Mouse (Mus musculus): ENCODE results near the gene Creb5. TPM values are rescaled to one million over a fixed set of nuclear protein-coding genes. Genes with fewer than 3 reads are reported as not detected.

The Creb5 gene
- polyA plus RNA-seq, 1 experiment from 2014 or later = 4.2 TPM

DNA sequence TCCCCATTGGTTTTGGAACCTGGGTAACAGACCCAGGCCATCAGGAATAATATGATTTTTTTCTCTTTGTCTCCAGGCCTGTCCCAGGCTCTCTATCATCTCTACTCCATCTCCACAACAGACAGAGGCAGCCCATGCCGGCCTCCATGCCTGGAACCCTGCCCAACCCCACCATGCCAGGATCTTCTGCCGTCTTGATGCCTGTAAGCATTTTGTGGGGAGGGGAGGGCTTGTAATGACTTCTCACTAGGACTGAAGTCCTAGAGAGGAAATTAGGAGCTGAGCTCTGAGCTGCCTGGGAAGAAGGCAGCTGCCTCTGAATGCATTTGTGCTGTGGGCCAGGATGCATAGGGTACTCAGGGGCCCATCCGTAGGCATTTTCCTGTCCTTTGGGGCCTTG lies 317.3 kb downstream of the Creb5 start:
- Histone ChIP-seq H3K4me1 (ENCODE audit: control insufficient read depth, insufficient read depth, low read length) (no peaks in the 10 kb centered on the region), H3K9ac (ENCODE audit: low read depth, low read length) (no peak overlapping the region), H3K9me3 (ENCODE audit: control insufficient read depth, low read length) (no peaks in the 10 kb centered on the region), H3K27ac (ENCODE audit: low read depth, low read length) (no peak overlapping the region), H3K36me3 (ENCODE audit: control insufficient read depth, insufficient read depth, low read length) (no peaks in the 10 kb centered on the region), H3K4me2 (replicated peaks; ENCODE audit: low read depth, low read length) (no peak overlapping the region), H3K4me3 (ENCODE audit: low read length) (no peak overlapping the region), H3K27me3 (ENCODE audit: control insufficient read depth, insufficient read depth, low read length) (no peaks in the 10 kb centered on the region; the same call in 1 of the 2 replicates)
- WGBS = 82% methylated on average over 3 of the region's 3 CpGs
- ATAC-seq (ENCODE audit: low FRiP score, low TSS enrichment) = no peak

DNA sequence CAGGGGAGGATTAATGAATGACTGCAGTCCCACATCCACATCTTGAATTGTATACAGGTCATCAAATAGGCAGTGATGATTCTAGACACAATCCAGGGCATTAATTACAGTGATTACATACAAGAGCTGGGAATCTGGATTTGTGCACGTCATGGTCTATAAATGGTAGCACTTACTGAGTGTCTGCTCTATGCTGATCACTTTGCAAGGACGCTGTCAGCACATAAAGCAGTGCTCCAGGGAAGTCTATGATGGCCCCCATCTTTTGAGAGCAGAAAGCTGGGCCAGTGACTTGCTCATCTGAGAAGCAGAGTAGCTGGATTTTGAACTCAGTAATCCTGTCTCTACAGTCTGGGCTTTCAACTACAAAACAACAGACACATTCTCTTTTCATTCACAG lies 318.1 kb downstream of the Creb5 start:
- Histone ChIP-seq H3K9ac (ENCODE audit: low read depth, low read length) (no peak overlapping the region), H3K4me3 (ENCODE audit: low read length) (no peak overlapping the region)
- ATAC-seq (ENCODE audit: low FRiP score, low TSS enrichment) = no peak

DNA sequence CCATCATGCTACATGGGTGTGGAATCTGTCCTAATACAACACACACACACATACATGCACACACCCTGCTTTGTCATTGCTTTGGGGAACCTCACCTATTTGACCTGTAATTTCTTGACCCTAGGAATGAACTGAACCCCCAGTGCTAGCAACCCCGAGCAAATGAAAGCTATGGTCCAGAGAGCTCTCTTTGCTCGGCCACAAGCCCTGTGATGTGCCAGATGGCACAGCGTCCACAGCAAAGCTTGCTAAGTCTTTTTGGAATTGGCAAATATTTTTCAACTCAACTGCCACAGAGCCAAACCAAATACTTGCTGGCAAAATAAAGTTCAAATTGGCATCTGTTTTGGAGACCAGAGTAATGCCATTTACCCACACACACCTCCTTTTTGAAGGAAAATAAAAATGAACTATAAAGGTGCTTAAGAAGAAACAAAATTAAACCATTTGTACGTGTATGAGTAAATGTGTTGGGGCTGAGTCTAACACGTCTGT lies 324.4 kb downstream of the Creb5 start:
- no peak overlapping the region for H3K27ac ChIP-seq (ENCODE audit: low read depth, low read length)
- no peak overlapping the region for H3K9ac ChIP-seq (ENCODE audit: low read depth, low read length)
- H3K9me3 ChIP-seq (ENCODE audit: control insufficient read depth, low read length) = no peaks in the 10 kb centered on the region
- H3K4me1 ChIP-seq (ENCODE audit: control insufficient read depth, insufficient read depth, low read length) = peaks cover 11% of the 10 kb centered on the region; the same call in 1 of the 2 replicates
- no peak overlapping the region for H3K4me2 ChIP-seq (replicated peaks; ENCODE audit: low read depth, low read length)
- H3K27me3 ChIP-seq (ENCODE audit: control insufficient read depth, insufficient read depth, low read length) = peaks cover 3% of the 10 kb centered on the region
- H3K36me3 ChIP-seq (ENCODE audit: control insufficient read depth, insufficient read depth, low read length) = no peaks in the 10 kb centered on the region
- 89% methylated on average over 5 of the region's 5 CpGs for WGBS
- no peak for ATAC-seq (ENCODE audit: low FRiP score, low TSS enrichment)
- no peak overlapping the region for H3K4me3 ChIP-seq (ENCODE audit: low read length)

More for the DNA sequence above, 318.1 kb downstream of the Creb5 start:
- Histone ChIP-seq H3K9me3 (ENCODE audit: control insufficient read depth, low read length) (no peaks in the 10 kb centered on the region), H3K4me2 (replicated peaks; ENCODE audit: low read depth, low read length) (no peak overlapping the region), H3K27ac (ENCODE audit: low read depth, low read length) (no peak overlapping the region), H3K27me3 (ENCODE audit: control insufficient read depth, insufficient read depth, low read length) (no peaks in the 10 kb centered on the region; the same call in 1 of the 2 replicates), H3K36me3 (ENCODE audit: control insufficient read depth, insufficient read depth, low read length) (no peaks in the 10 kb centered on the region), H3K4me1 (ENCODE audit: control insufficient read depth, insufficient read depth, low read length) (no peaks in the 10 kb centered on the region)
- 88% methylated on average over 2 of the region's 2 CpGs for WGBS

DNA sequence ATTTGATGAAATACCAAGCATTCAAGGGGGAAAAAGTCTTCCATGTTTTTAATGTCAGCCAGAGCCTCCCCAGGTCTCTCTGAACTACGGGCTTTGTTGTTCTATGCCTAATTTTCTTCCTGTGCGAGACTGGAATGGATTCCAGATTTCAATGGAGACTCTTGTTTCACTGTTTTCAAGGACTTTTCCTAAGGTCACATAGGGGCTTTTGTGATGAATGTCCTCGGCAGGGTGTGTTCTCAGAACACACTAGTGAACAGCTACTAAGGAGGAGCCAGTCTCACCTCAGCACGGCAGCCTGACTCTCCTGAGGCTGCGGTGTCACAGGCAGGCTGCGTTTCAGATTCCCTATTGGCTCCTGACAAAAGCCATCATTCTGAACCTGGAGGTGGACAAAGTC lies 325.6 kb downstream of the Creb5 start:
- Histone ChIP-seq H3K4me2 (replicated peaks; ENCODE audit: low read depth, low read length) (no peak overlapping the region), H3K27me3 (ENCODE audit: control insufficient read depth, insufficient read depth, low read length) (peaks cover 3% of the 10 kb centered on the region), H3K9ac (ENCODE audit: low read depth, low read length) (no peak overlapping the region), H3K27ac (ENCODE audit: low read depth, low read length) (no peak overlapping the region), H3K9me3 (ENCODE audit: control insufficient read depth, low read length) (no peaks in the 10 kb centered on the region), H3K4me1 (ENCODE audit: control insufficient read depth, insufficient read depth, low read length) (peaks cover 11% of the 10 kb centered on the region; the same call in 1 of the 2 replicates), H3K36me3 (ENCODE audit: control insufficient read depth, insufficient read depth, low read length) (no peaks in the 10 kb centered on the region), H3K4me3 (ENCODE audit: low read length) (no peak overlapping the region)
- ATAC-seq (ENCODE audit: low FRiP score, low TSS enrichment) = no peak
- 25% methylated on average over 6 of the region's 6 CpGs for WGBS

DNA sequence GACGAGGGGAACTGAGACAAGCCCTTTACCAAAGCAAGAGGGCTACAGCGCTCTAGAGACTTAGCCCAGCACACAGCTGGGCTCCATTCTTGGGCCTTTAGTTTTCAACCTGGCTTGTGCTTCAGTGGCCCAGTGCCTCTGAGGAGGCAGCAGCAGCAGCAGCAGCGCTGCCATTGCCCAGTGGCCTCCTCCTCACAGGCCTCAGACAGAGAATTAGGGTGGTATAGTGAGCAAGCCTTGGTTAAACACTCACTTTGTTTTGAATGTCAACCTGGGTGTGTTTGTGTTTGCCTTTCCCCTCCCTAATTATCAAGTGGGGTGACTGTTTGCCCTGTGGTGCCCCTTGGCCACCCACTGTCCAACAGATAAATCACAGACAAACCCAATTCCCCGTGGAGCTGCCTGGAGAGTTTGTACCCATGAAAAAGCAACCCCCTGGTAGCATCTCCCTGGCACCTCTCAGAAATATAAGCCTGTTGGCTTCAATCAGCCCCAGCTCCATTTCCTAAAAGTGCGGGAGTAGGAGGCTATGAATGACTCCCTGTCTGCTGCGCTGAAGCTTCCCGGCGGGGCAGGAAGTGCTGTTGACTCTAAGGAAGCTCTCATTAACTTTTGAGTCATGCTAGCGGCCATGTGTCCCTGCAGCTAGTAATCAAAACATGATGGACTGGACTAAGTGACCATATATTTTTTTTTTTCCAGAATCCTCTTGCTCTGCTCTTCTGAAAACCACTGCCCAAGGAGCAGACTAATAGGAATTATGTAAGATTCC lies 328.6 kb downstream of the Creb5 start:
- H3K27ac ChIP-seq (ENCODE audit: low read depth, low read length) = no peak overlapping the region
- H3K36me3 ChIP-seq (ENCODE audit: control insufficient read depth, insufficient read depth, low read length) = no peaks in the 10 kb centered on the region
- no peak overlapping the region for H3K9ac ChIP-seq (ENCODE audit: low read depth, low read length)
- no peak overlapping the region for H3K4me3 ChIP-seq (ENCODE audit: low read length)
- no peaks in the 10 kb centered on the region for H3K9me3 ChIP-seq (ENCODE audit: control insufficient read depth, low read length)
- 28% methylated on average over 9 of the region's 9 CpGs for WGBS
- no peak overlapping the region for H3K4me2 ChIP-seq (replicated peaks; ENCODE audit: low read depth, low read length)
- H3K27me3 ChIP-seq (ENCODE audit: control insufficient read depth, insufficient read depth, low read length) = peaks cover 6% of the 10 kb centered on the region
- H3K4me1 ChIP-seq (ENCODE audit: control insufficient read depth, insufficient read depth, low read length) = peaks cover 11% of the 10 kb centered on the region; the same call in 1 of the 2 replicates
- peak; percentile 79 for ATAC-seq (ENCODE audit: low FRiP score, low TSS enrichment)

DNA sequence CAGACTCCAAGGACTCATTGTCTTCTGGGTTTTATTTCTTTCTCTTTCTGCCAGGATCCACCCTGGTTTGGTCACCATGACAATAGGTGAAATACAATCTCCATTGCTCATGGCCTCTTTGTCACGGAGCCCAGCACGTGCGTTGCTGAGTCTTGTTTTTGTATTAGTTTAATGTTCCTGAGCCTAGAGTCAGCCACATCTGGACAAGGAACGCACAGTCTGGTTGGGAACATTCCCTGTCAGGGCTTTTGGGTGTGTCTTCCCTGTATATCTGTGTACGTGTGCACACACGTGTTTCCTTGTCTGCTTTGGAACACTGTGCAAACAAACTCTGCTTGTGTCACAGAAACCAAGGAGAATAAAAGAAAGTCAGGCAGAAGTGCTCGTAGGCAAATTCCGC lies 331.1 kb downstream of the Creb5 start:
- Histone ChIP-seq H3K4me1 (ENCODE audit: control insufficient read depth, insufficient read depth, low read length) (peaks cover 3% of the 10 kb centered on the region; the same call in 1 of the 2 replicates), H3K36me3 (ENCODE audit: control insufficient read depth, insufficient read depth, low read length) (no peaks in the 10 kb centered on the region), H3K9me3 (ENCODE audit: control insufficient read depth, low read length) (no peaks in the 10 kb centered on the region), H3K4me3 (ENCODE audit: low read length) (no peak overlapping the region), H3K9ac (ENCODE audit: low read depth, low read length) (no peak overlapping the region), H3K4me2 (replicated peaks; ENCODE audit: low read depth, low read length) (no peak overlapping the region), H3K27me3 (ENCODE audit: control insufficient read depth, insufficient read depth, low read length) (peaks cover 6% of the 10 kb centered on the region), H3K27ac (ENCODE audit: low read depth, low read length) (no peak overlapping the region)
- WGBS = 54% methylated on average over 8 of the region's 8 CpGs
- 0 out of 2 replicates have a peak, but pooled peaks have one; percentile 30 for ATAC-seq (ENCODE audit: low FRiP score, low TSS enrichment)

DNA sequence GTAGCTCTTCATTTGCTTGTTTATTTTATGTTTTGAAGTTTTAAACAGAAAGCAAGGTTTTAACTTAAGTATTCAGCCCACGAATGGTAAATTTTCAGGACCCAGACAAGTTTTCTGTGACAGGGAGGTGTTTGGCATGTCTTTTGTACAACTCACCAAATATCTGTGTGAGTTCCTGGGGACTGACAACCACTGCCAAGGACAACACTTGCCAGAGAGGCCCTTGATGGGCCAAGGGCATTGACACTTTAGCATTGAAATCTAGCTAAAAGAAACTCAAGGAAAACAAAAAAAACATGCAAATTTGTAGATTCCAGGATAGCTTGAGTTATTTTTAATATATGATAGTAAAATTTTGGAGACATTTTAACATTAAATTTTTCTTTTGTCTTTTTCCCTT lies 332.6 kb downstream of the Creb5 start:
- 83% methylated on average over 1 of the region's 1 CpGs for WGBS
- no peak for ATAC-seq (ENCODE audit: low FRiP score, low TSS enrichment)
- Histone ChIP-seq H3K9ac (ENCODE audit: low read depth, low read length) (no peak overlapping the region), H3K36me3 (ENCODE audit: control insufficient read depth, insufficient read depth, low read length) (no peaks in the 10 kb centered on the region), H3K4me2 (replicated peaks; ENCODE audit: low read depth, low read length) (no peak overlapping the region), H3K4me1 (ENCODE audit: control insufficient read depth, insufficient read depth, low read length) (peaks cover 3% of the 10 kb centered on the region; the same call in 1 of the 2 replicates), H3K27ac (ENCODE audit: low read depth, low read length) (no peak overlapping the region), H3K4me3 (ENCODE audit: low read length) (no peak overlapping the region), H3K9me3 (ENCODE audit: control insufficient read depth, low read length) (no peaks in the 10 kb centered on the region), H3K27me3 (ENCODE audit: control insufficient read depth, insufficient read depth, low read length) (peaks cover 3% of the 10 kb centered on the region; the same call in 1 of the 2 replicates)

DNA sequence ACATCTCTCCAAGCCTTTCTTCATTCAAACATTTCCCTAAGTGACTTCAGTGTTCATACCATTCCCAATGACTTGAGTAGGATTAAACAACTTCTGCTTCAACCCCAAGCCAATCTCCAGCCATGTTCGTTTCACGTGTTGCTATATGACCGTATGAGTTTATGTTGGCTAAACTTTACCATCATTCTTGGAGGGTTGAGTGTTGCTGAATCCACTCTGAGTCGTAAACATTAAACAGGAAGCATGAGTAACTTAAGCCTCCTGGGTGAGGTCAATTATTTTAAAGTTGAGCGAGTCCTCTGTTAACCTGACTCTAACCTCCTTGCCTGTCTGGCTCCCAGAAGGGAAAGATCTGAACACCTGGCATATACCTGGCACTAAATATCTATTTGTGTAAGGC lies 334.2 kb downstream of the Creb5 start:
- 50% methylated on average over 5 of the region's 5 CpGs for WGBS
- no peak overlapping the region for H3K27ac ChIP-seq (ENCODE audit: low read depth, low read length)
- no peaks in the 10 kb centered on the region for H3K4me1 ChIP-seq (ENCODE audit: control insufficient read depth, insufficient read depth, low read length)
- H3K27me3 ChIP-seq (ENCODE audit: control insufficient read depth, insufficient read depth, low read length) = peaks cover 3% of the 10 kb centered on the region; the same call in 1 of the 2 replicates
- H3K9ac ChIP-seq (ENCODE audit: low read depth, low read length) = no peak overlapping the region
- H3K4me2 ChIP-seq (replicated peaks; ENCODE audit: low read depth, low read length) = no peak overlapping the region
- H3K36me3 ChIP-seq (ENCODE audit: control insufficient read depth, insufficient read depth, low read length) = no peaks in the 10 kb centered on the region
- ATAC-seq (ENCODE audit: low FRiP score, low TSS enrichment) = no peak
- no peak overlapping the region for H3K4me3 ChIP-seq (ENCODE audit: low read length)
- H3K9me3 ChIP-seq (ENCODE audit: control insufficient read depth, low read length) = no peaks in the 10 kb centered on the region

Data from kidney, embryonic 14.5 days (tissue).